Mouse (Mus musculus) liver, embryonic 14.5 days (tissue): ENCODE measurements at regions not wholly inside any gene's neighbourhood (a gene's known extent, or its start where the extent isn't known, plus 50 kb on each side); places are given as distances from the start of the nearest gene placed in this dataset.

Experiments used
- CTCF ChIP-seq: IDR thresholded peaks from 2 replicates; pipeline ENCODE4 v1.5.1; 2016; ENCODE audit warnings: antibody characterized with exemption, low read depth, control low read depth
- EP300 ChIP-seq: IDR thresholded peaks from 2 replicates; pipeline ENCODE4 v1.6.1; 2016; ENCODE audit warnings: antibody characterized with exemption, low read depth

DNA sequence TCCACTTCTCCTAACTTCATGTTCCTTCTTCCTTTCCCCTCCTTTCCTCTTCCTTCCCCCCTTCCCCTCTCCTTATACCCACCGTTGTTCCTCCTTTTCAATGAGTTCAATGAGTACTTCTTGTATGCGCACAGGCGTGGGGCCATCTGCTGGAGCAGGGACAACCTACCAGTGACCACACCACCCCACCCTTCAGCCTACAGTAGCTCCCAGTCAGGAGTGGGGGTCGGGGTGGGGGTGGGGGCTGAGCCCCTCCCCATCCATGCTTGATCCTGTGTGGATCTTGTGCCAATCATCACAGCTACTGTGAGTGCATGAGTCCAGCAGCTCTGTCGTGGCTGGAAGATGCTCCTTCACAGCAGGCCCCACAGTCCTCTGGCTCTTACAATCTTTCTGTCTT is 143.6 kb downstream of the Chst1 start:
- TF ChIP-seq CTCF, result no peak
- TF ChIP-seq EP300, result no peak
